Mouse (Mus musculus) cortical plate, adult 2 months (tissue): ENCODE measurements around the gene Mrln. TPM values are rescaled to one million over a fixed set of nuclear protein-coding genes. Genes with fewer than 3 reads are reported as not detected.

Experiments
- H3K27ac ChIP-seq: fragments of 200-500 bp; 2 replicates; pipeline ENCODE4 v1.5.1; 2012; ENCODE audit warnings: low read length, control low read depth, inconsistent platforms; ENCODE audit not compliant: insufficient read depth
- H3K4me1 ChIP-seq: fragments of 200-500 bp; 2 replicates; pipeline ENCODE4 v1.6.1; 2011; ENCODE audit warnings: low read length; ENCODE audit not compliant: control insufficient read depth, insufficient read depth
- H3K4me3 ChIP-seq: fragments of 200-500 bp; 2 replicates; pipeline ENCODE4 v1.5.1; 2011; ENCODE audit warnings: mild to moderate bottlenecking, low read length, control low read depth; ENCODE audit not compliant: insufficient read depth
- CTCF ChIP-seq: fragments of 200-500 bp; IDR thresholded peaks from 2 replicates; pipeline ENCODE4 v1.5.1; 2011; ENCODE audit warnings: mild to moderate bottlenecking, control low read depth, low read length; ENCODE audit not compliant: insufficient read depth; ENCODE audit errors: extremely low read depth
- POLR2A ChIP-seq: fragments of 200-500 bp; IDR thresholded peaks from 2 replicates; pipeline ENCODE4 v1.6.1; 2011; ENCODE audit warnings: mild to moderate bottlenecking, low read length, control low read depth; ENCODE audit not compliant: insufficient read depth; ENCODE audit errors: extremely low read depth
- polyA plus RNA-seq: library from polyadenylated mRNA; depleted of rRNA; stranded (reverse); fragments of >200 nt; gene quantifications from 2 replicates; pipeline ENCODE4 v1.2.3, GENCODE M21; 2012

The Mrln gene
- polyA plus RNA-seq, 1 experiment: 0.84 TPM

DNA sequence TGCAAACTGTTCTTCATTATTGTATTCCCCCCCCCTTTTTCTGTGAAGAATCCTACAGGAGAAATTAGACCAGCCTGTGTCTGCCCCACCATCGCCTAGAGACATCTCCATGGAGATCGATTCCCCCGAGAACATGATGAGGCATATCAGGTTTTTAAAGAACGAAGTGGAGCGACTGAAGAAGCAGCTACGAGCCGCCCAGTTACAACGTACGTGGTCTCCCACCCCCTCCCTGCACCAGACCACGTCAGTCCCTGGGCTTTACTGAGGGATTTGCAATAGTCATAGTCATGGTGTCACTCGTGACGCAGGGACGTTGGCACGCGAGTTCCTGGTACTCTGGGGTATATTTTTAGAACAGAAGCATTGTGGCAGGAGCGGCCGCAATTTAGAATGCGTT lies 35.4 kb upstream of the Mrln start:
- H3K27ac ChIP-seq: no peak overlapping the region
- H3K4me1 ChIP-seq: peaks cover 9% of the 10 kb centered on the region
- TF ChIP-seq CTCF (no peak), POLR2A (no peak)
- no peak overlapping the region for H3K4me3 ChIP-seq

- TF ChIP-seq POLR2A: no peak
- peak; percentile 61 for TF ChIP-seq CTCF
- Histone ChIP-seq H3K27ac (no peak overlapping the region), H3K4me1 (peaks cover 6% of the 10 kb centered on the region; the same call in 1 of the 2 replicates), H3K4me3 (no peak overlapping the region)
These were observed 31.1 kb upstream of the Mrln start for GRCm38 (mm10) chr10:70173314-70173713.

DNA sequence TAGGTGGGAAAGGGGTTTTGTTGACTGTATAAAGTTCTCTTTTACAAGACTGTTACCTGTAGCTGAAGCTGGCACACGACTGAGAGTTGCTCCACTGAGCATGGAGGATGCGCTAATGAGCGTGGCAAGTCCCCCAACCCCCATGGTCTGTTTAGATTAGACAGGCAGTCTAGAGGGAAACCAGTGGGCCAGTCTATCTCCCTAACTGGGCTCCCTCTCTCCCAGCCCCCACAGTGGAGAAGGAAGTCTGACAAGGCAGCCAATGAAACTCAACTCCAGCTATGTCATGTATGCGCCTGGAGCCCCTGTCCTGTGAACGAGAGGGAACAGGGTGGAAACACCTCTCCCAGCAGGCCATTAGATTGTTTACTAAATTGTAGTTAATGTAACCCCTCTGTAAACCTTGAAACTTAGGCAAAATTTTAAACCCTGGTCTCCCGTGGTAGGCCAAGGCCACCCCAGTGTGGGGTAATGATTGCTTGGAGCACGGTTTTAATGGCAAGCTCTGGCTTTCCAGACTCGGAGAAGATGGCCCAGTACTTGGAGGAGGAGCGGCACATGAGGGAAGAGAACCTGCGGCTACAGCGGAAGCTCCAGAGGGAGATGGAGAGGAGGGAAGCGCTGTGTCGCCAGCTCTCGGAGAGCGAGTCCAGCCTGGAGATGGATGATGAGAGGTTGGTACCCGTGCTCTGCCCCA lies 29.8 kb upstream of the Mrln start:
- Histone ChIP-seq H3K27ac (no peak overlapping the region), H3K4me1 (no peaks in the 10 kb centered on the region; the same call in 1 of the 2 replicates), H3K4me3 (no peak overlapping the region)
- TF ChIP-seq POLR2A (no peak), CTCF (no peak)

GRCm38 (mm10) chr10:70180727-70181126 lies 23.7 kb upstream of the Mrln start:
- H3K4me3 ChIP-seq: no peak overlapping the region
- H3K4me1 ChIP-seq: peaks cover 8% of the 10 kb centered on the region
- no peak for TF ChIP-seq POLR2A
- TF ChIP-seq CTCF: no peak
- no peak overlapping the region for H3K27ac ChIP-seq

DNA sequence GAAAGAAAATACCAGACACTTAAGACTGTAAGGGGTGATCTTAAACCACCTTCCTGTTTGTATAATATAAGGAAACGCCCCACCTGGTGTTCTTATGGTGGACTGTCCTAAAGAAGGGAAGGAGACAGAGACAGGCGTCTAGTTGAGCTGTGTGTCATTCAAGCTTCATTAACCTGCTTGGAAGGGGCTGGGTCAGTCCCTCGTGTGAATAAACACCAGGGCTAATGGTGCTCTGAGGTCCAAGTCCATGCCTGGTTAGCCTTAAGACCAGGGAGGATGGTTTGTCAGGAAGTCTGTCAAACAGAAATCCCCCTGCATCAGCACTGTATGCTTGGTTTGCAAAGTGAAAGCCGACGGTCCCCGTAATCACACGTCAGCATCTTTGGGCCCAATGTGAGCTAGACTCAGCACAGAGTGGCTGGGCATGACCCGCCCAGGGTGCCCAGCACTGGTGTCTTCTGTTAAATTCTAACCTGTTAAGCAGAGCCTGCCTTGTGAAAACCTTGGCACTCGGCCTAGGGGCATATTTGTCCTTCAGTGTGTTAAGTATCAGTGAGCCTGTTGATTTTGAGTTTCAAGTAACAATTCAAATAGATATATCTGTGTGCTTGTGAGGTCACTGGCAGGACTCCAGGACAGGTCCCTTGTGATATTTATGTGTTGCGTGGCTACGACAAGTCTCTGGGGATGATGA lies 23.0 kb upstream of the Mrln start:
- Histone ChIP-seq H3K27ac (no peak overlapping the region), H3K4me3 (no peak overlapping the region), H3K4me1 (peaks cover 8% of the 10 kb centered on the region)
- TF ChIP-seq POLR2A: no peak
- no peak for TF ChIP-seq CTCF

DNA sequence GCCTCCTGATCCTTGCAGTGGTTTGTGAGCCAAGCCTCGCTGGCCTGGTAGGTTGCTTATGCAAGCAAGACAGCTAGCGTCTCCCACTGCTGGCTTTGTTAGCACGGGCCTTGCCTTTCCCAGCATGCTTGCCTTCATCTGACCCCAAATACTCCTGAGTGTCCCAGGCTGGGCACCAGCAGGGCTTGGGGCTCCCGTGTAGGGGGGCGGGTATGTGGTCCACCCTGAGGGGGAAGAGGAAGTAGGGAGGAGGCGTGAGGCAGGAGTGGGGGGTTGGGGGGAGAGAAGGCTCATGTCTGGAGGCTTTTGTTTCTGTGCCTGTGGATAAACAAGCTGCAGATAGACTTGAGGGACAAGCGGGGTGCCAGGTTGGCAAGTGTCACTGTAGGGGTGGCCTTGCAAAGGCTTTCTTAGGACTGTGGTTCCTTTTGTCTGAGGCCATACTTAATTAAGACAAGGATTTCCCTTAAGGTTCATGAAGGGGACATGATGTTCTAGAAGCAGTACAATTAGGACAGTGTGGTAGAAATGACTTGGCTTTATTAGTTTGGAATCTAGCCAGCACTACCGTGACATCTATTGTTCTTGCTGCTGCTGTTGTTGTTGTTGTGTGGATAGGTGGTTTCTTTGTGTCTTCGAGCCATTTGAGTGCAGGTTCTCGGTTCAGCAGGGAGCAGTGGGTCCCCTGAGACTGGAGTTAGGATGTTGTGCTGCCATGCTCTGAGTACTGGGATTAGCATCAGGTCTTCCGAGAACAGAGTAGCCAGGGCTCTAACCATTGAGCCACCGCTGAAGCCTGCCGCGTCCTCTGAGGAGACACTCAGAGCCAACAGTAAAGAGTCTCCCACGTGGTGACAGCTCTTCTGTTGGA lies 21.0 kb upstream of the Mrln start:
- Histone ChIP-seq H3K4me1 (peaks cover 8% of the 10 kb centered on the region), H3K4me3 (no peak overlapping the region), H3K27ac (no peak overlapping the region; the same call in 1 of the 2 replicates)
- TF ChIP-seq POLR2A: no peak
- no peak for TF ChIP-seq CTCF

- Histone ChIP-seq H3K27ac (no peak overlapping the region), H3K4me3 (no peak overlapping the region), H3K4me1 (peaks cover 8% of the 10 kb centered on the region)
- TF ChIP-seq POLR2A (no peak), CTCF (peak; percentile 67)
These were observed 18.3 kb upstream of the Mrln start for GRCm38 (mm10) chr10:70186136-70186535.

- TF ChIP-seq CTCF (no peak), POLR2A (no peak)
- Histone ChIP-seq H3K27ac (no peak overlapping the region), H3K4me1 (peaks cover 8% of the 10 kb centered on the region), H3K4me3 (no peak overlapping the region)
These were observed 17.9 kb upstream of the Mrln start for GRCm38 (mm10) chr10:70186586-70186985.

DNA sequence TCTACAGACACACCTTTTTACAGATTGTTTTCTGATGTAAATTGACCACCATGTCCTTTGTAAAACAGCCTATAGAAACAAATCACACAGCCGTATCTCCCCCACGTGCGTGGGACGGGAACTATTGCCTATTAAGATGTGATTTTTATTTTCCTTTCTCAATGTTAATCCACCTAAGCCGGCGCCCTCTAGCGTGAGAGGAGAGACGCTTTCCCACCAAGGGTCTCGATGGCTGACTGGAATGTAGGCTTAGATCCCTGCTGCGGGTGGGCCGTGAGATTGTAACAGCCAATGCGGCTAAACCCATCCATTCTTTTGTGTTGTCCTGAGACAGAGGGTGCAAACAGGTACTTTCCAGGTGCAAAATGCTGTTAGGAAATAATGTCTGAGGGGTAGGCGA lies 14.6 kb upstream of the Mrln start:
- peak; percentile 25; the same call in 1 of the 2 replicates for TF ChIP-seq CTCF
- no peak for TF ChIP-seq POLR2A
- H3K4me3 ChIP-seq: no peak overlapping the region
- H3K4me1 ChIP-seq: no peaks in the 10 kb centered on the region

DNA sequence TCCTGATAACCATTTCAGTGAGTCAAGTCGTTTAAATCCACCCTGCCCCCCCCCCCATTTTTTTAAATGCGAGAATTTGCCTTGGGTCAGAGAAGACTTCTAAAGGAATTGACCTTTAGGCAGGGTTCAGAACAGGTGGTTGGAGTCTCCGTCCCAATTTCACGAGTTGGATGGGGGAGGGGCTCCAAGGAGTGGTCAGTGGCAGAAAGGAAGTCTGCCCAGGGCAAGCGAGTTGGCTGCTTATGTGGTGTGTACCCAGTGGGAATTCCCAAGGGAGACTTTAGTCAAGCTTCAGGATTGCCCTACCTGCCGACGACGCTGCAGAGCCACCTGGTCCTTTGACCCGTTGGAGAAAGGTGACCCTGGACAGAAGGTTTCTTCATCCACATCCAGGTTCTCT lies 10.2 kb upstream of the Mrln start:
- Histone ChIP-seq H3K27ac (no peak overlapping the region), H3K4me3 (no peak overlapping the region), H3K4me1 (no peaks in the 10 kb centered on the region; the same call in 1 of the 2 replicates)
- TF ChIP-seq CTCF (no peak), POLR2A (no peak)

More for the DNA sequence above, 14.6 kb upstream of the Mrln start:
- no peak overlapping the region for H3K27ac ChIP-seq
